Mouse (Mus musculus) kidney, postnatal 4 days (tissue): Measurements from ENCODE around the gene Bclaf3.
A peak's percentile ranks its signal among the peaks of the same experiment; 100 is the strongest.
"Not testable (repeated sequence)": the region's sequence is repeated elsewhere in the genome, so short reads cannot be mapped to it uniquely, and the experiment has no call there.

Experiments used
- DNase-seq, 2 experiments: peaks; one replicate each; pipeline ENCODE4 v3.0.0; 2021; ENCODE audit warnings: mixed read lengths in 2 of 2

Bclaf3 gene

GRCm38 (mm10) chrX:159526388-159526787, at the start of gene Bclaf3:
Gene Bclaf3 (plus strand): TSS chrX:159526688.
- no peak for DNase-seq

DNA sequence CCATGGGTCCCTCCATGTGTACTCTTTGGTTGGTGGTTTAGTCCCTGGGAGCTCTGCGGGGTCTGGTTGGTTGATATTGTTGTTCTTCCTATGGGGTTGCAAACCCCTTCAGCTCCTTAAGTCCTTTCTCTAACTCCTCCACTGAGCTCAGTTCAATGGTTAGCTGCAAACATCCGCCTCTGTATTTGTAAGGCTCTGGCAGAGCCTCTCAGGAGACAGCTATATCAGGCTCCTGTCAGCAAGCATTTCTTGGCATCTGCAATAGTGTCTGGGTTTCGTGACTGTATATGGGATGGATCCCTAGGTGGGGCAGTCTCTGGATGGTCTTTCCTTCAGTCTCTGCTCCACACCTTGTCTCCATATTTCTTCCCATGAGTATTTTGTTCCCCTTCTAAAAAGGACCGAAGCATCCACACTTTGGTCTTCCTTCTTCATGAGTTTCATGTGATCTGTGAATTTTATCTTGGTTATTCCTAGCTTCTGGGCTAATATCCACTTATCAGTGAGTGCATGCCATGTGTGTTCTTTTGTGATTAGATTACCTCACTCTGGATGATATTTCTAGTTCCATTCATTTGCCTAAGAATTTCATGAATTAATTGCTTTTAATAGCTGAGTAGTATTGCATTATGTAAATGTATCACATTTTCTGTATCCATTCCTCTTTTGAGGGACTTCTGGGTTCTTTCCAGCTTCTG, 48.1 kb upstream of the Bclaf3 start:
- DNase-seq: not testable (repeated sequence)

GRCm38 (mm10) chrX:159484247-159484646, 42.2 kb upstream of the Bclaf3 start:
- no peak for DNase-seq

- no peak for DNase-seq
These were observed 23.3 kb upstream of the Bclaf3 start for GRCm38 (mm10) chrX:159503181-159503580.

- DNase-seq: no peak
These were observed 18.0 kb upstream of the Bclaf3 start for GRCm38 (mm10) chrX:159508331-159509036.

GRCm38 (mm10) chrX:159509042-159509441, 17.4 kb upstream of the Bclaf3 start:
- no peak for DNase-seq

DNA sequence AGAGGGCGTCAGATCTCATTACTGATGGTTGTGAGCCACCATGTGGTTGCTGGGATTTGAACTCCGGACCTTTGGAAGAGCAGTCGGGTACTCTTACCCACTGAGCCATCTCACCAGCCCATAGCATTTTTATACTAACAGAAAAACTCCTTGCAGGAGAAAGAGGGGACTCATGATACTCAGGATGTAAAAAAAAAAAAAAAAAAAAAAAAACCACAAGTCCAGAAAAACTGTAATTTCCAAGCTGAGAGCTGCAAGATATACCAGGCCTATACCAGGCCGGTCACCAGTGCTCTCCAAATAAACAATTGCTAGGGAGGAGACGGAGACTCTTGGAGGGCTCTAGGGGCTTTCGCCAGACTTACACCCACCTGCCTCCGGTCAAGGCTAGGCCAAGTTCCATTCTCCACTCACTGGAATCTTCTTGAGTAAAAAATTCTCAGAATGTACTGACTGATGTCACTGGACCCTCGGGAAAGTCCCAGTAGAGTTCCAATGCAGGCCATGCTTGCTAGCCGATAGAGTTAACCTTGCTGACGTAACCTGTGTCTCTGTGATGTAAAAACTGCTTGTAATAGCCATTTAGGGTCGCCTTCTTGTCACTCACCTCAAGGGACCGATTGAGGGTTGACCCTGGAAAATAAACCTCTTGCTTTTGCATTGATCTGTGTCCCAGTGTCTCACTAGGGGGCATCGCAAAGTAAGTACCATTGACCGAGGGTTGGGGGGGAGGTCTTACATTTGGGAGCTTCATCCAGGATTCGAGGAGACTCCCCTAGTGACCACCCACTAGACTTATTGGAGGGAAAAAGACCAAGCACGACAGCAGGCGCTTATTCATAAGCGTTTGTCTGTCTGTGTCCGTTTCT, 16.4 kb upstream of the Bclaf3 start:
- no peak for DNase-seq

DNA sequence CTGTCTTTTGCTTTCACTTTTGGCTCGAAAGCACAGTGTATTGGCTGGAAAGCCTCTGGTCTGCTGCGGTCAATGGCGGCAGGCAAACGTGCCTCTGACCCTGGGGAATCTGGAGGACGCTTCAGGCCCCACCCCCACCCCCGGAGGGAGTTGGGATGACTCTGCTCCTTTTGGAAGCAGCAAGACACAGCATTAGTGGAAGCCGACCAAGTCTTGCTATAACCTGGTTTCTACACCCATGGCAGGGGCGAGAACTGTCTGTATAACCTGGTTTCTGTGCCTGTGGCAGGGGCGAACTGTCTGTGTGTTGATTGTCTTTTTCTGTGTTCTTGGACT, 15.8 kb upstream of the Bclaf3 start:
- no peak for DNase-seq

DNA sequence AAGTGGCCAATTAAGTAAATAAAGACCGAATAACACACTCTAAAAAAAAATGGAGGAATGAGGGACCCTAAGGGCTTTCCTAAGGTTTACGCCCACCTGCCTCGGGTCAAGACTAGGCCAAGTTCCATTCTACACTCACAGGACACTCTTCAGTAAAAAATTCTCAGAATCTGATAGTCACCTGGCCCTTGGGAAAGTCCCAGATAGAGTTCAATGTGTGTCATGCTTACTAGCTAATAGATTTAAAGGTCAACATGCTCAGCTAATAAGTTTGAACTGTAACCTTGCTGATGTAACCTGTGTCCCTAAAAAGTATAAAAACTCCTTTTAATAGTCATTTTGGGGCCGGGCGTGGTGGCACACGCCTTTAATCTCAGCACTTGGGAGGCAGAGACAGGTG, 10.9 kb upstream of the Bclaf3 start:
- DNase-seq: no peak

- no peak for DNase-seq
These were observed 4.7 kb upstream of the Bclaf3 start for GRCm38 (mm10) chrX:159521780-159522179.

- DNase-seq: no peak
These were observed 3.8 kb upstream of the Bclaf3 start for GRCm38 (mm10) chrX:159522651-159523050.

DNA sequence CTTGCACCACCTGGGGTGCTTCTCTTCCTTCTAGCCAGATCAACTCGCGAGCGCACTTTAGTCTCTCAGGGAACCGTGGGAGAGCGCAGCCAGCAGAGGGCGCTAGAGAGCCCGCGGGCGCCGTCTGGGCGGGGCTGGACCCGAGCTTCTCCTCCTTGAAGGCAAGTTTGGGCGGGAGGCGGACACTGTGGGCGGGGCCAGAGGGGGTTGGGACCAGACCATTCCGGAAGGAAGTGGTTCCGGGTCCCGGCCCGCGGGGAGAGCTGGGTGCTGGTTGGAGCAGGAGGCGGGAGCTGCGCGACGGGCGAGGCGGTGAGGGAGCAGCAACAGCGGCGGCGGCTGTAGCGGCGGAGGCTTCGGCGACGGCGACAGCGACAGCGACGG, 5.9 kb downstream of the Bclaf3 start:
- peak; percentile 97 to 98 for DNase-seq

DNA sequence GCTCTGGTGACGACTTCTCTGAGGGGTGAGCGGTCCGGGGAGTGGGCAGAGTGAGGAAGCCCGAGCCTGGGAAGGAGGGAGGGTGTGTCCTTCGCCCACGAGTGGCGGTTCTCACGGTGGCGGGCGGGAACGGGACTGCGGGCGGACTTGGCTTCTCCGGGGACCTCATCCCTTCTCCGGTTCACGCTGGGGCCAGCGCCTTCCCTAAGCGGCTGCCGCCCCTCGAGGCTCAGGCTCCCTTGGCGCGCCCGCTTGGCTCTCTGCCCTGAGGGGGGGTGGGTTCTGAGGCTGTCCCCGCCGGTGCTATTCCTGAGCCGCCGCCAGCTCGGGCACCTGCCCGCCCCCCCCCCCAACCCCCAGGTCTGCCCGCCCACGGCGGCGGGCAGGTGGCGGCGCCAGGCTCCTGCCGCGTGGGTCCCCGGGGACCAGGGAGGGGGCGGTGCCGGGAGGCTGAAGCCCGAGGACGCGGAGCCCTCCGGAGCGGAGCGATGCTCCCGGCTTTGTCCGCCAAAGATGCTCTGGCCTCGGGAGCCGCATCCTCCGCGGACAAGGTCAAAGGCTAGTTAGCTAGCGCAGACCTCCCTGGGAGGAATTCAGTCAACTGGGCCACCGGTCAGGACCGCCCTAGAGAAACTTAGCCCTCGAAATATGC, 6.4 kb downstream of the Bclaf3 start:
- DNase-seq: peak; percentile 48 to 61

DNA sequence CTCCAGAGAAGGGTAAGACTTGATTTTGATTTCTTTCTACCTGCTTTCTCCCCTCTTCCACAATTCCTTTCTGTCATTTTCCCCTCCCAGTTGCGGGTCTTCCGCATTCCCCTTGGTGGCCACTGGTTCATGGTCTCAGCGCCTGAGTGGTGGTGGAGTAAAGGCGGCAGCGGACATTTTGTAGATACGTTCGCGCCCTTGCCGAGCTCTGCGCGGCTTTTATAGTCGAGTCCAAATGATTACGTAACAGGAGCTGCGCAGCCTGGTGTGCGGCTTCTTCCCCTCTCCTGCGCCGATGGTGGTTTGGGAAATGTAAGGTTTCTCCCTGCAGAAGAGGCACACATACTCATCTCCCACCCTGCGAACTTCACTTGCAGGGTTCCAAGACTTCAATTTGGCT, 15.4 kb downstream of the Bclaf3 start:
- no peak for DNase-seq

- DNase-seq: no peak
These were observed 20.6 kb downstream of the Bclaf3 start for GRCm38 (mm10) chrX:159547093-159547492.

- DNase-seq: not testable (repeated sequence)
These were observed 58.2 kb downstream of the Bclaf3 start for GRCm38 (mm10) chrX:159584738-159585137.

- DNase-seq: no peak
These were observed 65.1 kb downstream of the Bclaf3 start for GRCm38 (mm10) chrX:159591633-159592032.

- DNase-seq: no peak
These were observed 71.0 kb downstream of the Bclaf3 start for GRCm38 (mm10) chrX:159597502-159597901.

GRCm38 (mm10) chrX:159604832-159605231, 78.3 kb downstream of the Bclaf3 start:
- no peak for DNase-seq

DNA sequence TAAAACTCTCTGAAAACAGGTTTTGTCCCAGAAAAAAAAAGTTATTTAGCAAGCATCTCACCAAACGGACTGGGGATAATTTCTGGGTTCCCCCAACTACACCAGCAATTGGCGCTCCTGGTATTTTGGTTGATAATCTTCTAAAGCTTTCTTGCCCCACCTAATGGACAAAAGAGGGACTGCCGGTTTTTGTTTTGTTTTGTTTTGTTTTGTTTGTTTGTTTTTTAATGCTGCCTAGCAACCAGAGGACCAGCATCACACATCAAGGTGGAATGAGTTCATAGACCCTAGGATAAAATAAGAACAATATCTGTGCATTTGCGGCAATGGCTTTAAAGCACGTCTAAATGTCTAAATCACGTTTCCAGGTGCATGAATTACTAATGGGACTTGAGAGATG, 80.4 kb downstream of the Bclaf3 start:
- peak; percentile 8 for DNase-seq

DNA sequence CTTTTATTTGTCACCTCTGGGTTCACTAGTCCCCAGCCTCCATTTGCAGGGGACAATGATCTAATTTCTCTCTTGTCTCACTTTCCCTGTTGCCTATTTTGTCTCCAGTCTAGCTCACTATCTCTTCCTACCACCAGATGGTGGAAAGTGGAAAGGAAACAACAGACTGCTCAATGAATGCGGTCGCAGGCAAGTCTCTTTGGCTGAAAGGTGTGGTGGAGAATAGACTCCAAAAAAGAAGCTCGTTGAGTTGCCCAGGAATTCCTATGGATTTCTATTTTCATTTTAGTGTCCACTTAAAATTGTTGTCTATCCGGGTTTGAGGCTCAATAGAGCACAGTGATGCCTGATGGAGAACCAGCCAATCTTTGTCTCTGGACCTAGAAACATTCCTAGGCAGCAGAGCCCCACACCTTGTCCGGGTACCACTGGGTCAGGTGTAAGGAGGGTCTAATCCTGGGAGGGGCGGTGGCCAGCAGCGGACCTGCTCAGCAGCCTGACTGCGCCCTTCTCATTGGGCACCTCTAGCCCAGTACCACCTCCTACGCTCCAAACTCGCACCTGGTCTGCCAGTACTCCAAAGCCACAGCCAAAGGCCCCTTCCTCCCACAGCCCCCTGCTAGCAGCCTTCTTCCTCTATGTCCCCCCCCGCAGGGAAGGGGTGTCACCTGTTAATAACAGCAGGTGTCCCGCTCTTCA, 99.9 kb downstream of the Bclaf3 start:
- peak; percentile 4 to 31 for DNase-seq

GRCm38 (mm10) chrX:159626907-159627587, 100.6 kb downstream of the Bclaf3 start, which contains the start of gene Sh3kbp1:
Gene Sh3kbp1 (plus strand): TSS chrX:159627272.
- DNase-seq: peak; percentile 82 to 87
